Mouse (Mus musculus) layer of hippocampus, postnatal 25 days (tissue): ENCODE data around the gene Dhh. TPM values are rescaled to one million over a fixed set of nuclear protein-coding genes. Genes with fewer than 3 reads are reported as not detected.
A peak's percentile ranks its signal among the peaks of the same experiment; 100 is the strongest.
"Not testable (repeated sequence)": the region's sequence is repeated elsewhere in the genome, so short reads cannot be mapped to it uniquely, and the experiment has no call there.

ENCODE experiments used
- DNase-seq, 2 experiments: peaks; one replicate each; pipeline ENCODE4 v3.0.0; 2022; ENCODE audit warnings: mixed read lengths in 2 of 2, low spot score in 1 of 2; ENCODE audit errors: extremely low spot score in 1 of 2
- total RNA-seq, 2 experiments: library from RNA; stranded (reverse); gene quantifications; 2 replicates each; pipeline ENCODE4 v1.2.3; 2021

The Dhh gene
- total RNA-seq = under 1 TPM; 0.17 to 0.19 TPM

GRCm38 (mm10) chr15:98897928-98898800, at the start of gene Dhh:
Gene Dhh (minus strand): TSS chr15:98898540.
- no peak for DNase-seq

- no peak for DNase-seq
Measured at GRCm38 (mm10) chr15:98947884-98948283, 49.5 kb upstream of the Dhh start.

- DNase-seq = no peak
Measured at GRCm38 (mm10) chr15:98943133-98943532, 44.8 kb upstream of the Dhh start.

GRCm38 (mm10) chr15:98942081-98942480, 43.7 kb upstream of the Dhh start:
- no peak for DNase-seq

- DNase-seq = no peak
Measured at GRCm38 (mm10) chr15:98941539-98941938, 43.2 kb upstream of the Dhh start.

GRCm38 (mm10) chr15:98940816-98941215, 42.5 kb upstream of the Dhh start:
- no peak for DNase-seq

- DNase-seq = peak; percentile 78 to 84
Measured at GRCm38 (mm10) chr15:98934217-98934839, 36.0 kb upstream of the Dhh start, which contains the start of gene Tuba1b. Gene Tuba1b (minus strand): TSS chr15:98934565.

GRCm38 (mm10) chr15:98933833-98934216, 35.5 kb upstream of the Dhh start:
- DNase-seq = peak; percentile 89 to 94

GRCm38 (mm10) chr15:98933004-98933671, 34.8 kb upstream of the Dhh start:
- not testable (repeated sequence) for DNase-seq

- DNase-seq = no peak
Measured at GRCm38 (mm10) chr15:98930998-98931397, 32.7 kb upstream of the Dhh start.

GRCm38 (mm10) chr15:98930017-98930734, 31.8 kb upstream of the Dhh start:
- DNase-seq = no peak

GRCm38 (mm10) chr15:98928598-98929240, 30.4 kb upstream of the Dhh start:
- peak; percentile 36 to 65 for DNase-seq

GRCm38 (mm10) chr15:98927566-98927965, 29.2 kb upstream of the Dhh start:
- DNase-seq = no peak

GRCm38 (mm10) chr15:98924682-98925081, 26.3 kb upstream of the Dhh start:
- DNase-seq = no peak

GRCm38 (mm10) chr15:98923031-98923537, 24.7 kb upstream of the Dhh start:
- no peak for DNase-seq

- no peak for DNase-seq
Measured at GRCm38 (mm10) chr15:98922581-98922980, 24.2 kb upstream of the Dhh start.

GRCm38 (mm10) chr15:98921510-98921909, 23.2 kb upstream of the Dhh start:
- no peak for DNase-seq

- DNase-seq = not testable (repeated sequence)
Measured at GRCm38 (mm10) chr15:98918499-98918895, 20.2 kb upstream of the Dhh start.

GRCm38 (mm10) chr15:98917538-98918498, 19.5 kb upstream of the Dhh start, which contains the start of gene Lmbr1l:
Gene Lmbr1l (minus strand): TSS chr15:98918231.
- DNase-seq = peak; percentile 93 to 97
